Comparison of ENCODE assay signal across 9 mouse cellular contexts in the genomic region with DNA sequence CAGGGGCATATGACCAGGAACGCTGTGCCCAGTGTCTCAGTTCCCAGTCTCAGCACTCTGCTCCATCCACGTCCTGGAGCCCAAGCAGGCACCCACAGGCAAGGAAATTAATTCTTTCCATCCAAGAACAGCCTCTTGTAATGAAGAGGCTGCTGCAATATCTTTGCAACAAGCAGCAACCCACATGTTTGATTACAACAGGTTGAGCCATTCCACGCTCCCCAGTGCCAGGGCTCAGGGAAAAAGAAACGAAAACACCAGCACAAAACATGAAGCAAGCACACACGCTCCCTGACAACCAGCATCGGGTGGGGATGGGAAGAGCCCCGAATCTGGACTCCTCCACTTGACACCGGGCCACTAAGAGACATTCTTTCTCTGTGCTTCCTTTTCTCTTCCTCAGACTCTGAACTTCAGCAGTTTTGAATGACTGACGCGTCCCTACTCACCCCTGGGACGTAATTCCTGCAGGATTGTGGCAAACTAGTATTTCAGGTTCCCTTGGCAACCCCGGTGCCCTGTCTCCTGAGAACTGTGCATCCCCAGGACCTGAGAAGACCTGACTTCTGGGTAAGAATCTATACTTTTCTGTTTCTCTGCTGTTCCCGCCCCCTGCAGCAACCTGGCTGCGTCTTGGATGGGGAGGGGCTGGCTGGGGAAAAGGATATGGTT. TPM values are rescaled to one million over a fixed set of nuclear protein-coding genes. Genes with fewer than 3 reads are reported as not detected.
DNase-seq lines count a peak whose midpoint lies in the region; ATAC-seq and TF ChIP-seq lines count a peak whose summit lies in the region.
"Had no signal": no experiment of that assay in that cellular context is flagged by ENCODE, and none has a peak within 500 bp of the region (broad histone marks: within the 10 kb centered on the region; RNA-seq: fewer than 3 reads in every experiment).

A gene (plus strand): TSS at position 323 of the 672 bp plus-strand sequence.

- 35% methylated on average over 14 of the region's 14 CpGs for WGBS in kidney, postnatal 0 days
- WGBS in hindbrain, embryonic 16.5 days = 38% methylated on average over 14 of the region's 14 CpGs

- TF ChIP-seq POLR2A in brain, embryonic 14.5 days (IDR thresholded peaks at IDR 0.05; ENCODE audit: borderline replicate concordance, extremely low read depth, insufficient read depth, insufficient read length, poor library complexity, severe bottlenecking) = no peak
- peak; percentile 28 for TF ChIP-seq POLR2A in myocyte (IDR thresholded peaks at IDR 0.05; ENCODE audit: insufficient read length, low read depth)

- H3ac ChIP-seq in myocyte (ENCODE audit: control insufficient read depth, insufficient read length) = peak within 1 kb of the TSS; percentile 25

- no peaks in the 10 kb centered on the region for H3K27me3 ChIP-seq in kidney, postnatal 0 days (ENCODE audit: insufficient read depth, low read length)
- H3K27me3 ChIP-seq in hindbrain, embryonic 16.5 days (replicated peaks; ENCODE audit: control insufficient read depth, insufficient read depth, low read length) = no peaks in the 10 kb centered on the region
- H3K27me3 ChIP-seq in myocyte (ENCODE audit: control insufficient read depth, insufficient read depth, insufficient read length) = no peaks in the 10 kb centered on the region
- H3K27me3 ChIP-seq: megakaryocyte, embryonic 14.5 days had no signal

- no peak within 1 kb of the TSS for H3K27ac ChIP-seq in kidney, postnatal 0 days
- H3K27ac ChIP-seq in hindbrain, embryonic 16.5 days (ENCODE audit: low read depth, low read length) = no peak within 1 kb of the TSS

- TF ChIP-seq CTCF in kidney, postnatal 0 days (IDR thresholded peaks at IDR 0.05; ENCODE audit: low read depth) = no peak
- no peak for TF ChIP-seq CTCF in brain, embryonic 14.5 days (IDR thresholded peaks at IDR 0.05; ENCODE audit: borderline replicate concordance, extremely low read depth, insufficient read depth, insufficient read length)

- H3K9me3 ChIP-seq in kidney, postnatal 0 days (replicated peaks; ENCODE audit: low read length) = no peaks in the 10 kb centered on the region
- H3K9me3 ChIP-seq in hindbrain, embryonic 16.5 days (ENCODE audit: control insufficient read depth, low read length) = no peaks in the 10 kb centered on the region

- no peak for ATAC-seq in kidney, postnatal 0 days (replicated peaks; ENCODE audit: low FRiP score, low read depth)
- ATAC-seq in hindbrain, embryonic 16.5 days = no peak

- H3K9ac ChIP-seq in kidney, postnatal 0 days (ENCODE audit: low read depth, low read length) = no peak within 1 kb of the TSS
- H3K9ac ChIP-seq in hindbrain, embryonic 16.5 days (ENCODE audit: low read depth, low read length) = no peak within 1 kb of the TSS

- H3K4me3 ChIP-seq in kidney, postnatal 0 days (replicated peaks; ENCODE audit: low read depth, low read length) = no peak within 1 kb of the TSS
- H3K4me3 ChIP-seq in hindbrain, embryonic 16.5 days (ENCODE audit: low read length) = no peak within 1 kb of the TSS
- peak within 1 kb of the TSS; percentile 54 for H3K4me3 ChIP-seq in myocyte
- H3K4me3 ChIP-seq: megakaryocyte, embryonic 14.5 days had no signal

- no peaks in the 10 kb centered on the region for H3K79me2 ChIP-seq in myocyte (ENCODE audit: control insufficient read depth, insufficient read depth)

- no peak for DNase-seq in kidney, postnatal 0 days (ENCODE audit: low spot score)
- no peak for DNase-seq in kidney, adult 8-10 months
- no peak for DNase-seq in brain, embryonic 14.5 days (ENCODE audit: low read depth)
- no peak for DNase-seq in thymus, postnatal 10 days (ENCODE audit: low spot score in 2 of 2)
- no peak for DNase-seq in lung, postnatal 4 days
- no peak for DNase-seq in gastrocnemius, postnatal 25 days

- peak within 1 kb of the TSS; percentile 8 for H3K4me2 ChIP-seq in kidney, postnatal 0 days (ENCODE audit: low read length)
- H3K4me2 ChIP-seq in hindbrain, embryonic 16.5 days (ENCODE audit: low read length) = 0 out of 2 replicates have a peak within 1 kb of the TSS, but pooled peaks have one; percentile 6
- H3K4me2 ChIP-seq in myocyte (ENCODE audit: low read depth) = peak within 1 kb of the TSS; percentile 85

- no peaks in the 10 kb centered on the region for H3K36me3 ChIP-seq in kidney, postnatal 0 days (ENCODE audit: insufficient read depth, low read length)
- no peaks in the 10 kb centered on the region for H3K36me3 ChIP-seq in hindbrain, embryonic 16.5 days (ENCODE audit: control insufficient read depth, insufficient read depth, low read length)
- no peaks in the 10 kb centered on the region for H3K36me3 ChIP-seq in myocyte (ENCODE audit: control insufficient read depth, insufficient read depth)

- H3K4me1 ChIP-seq in kidney, postnatal 0 days (replicated peaks; ENCODE audit: insufficient read depth, low read length) = no peaks in the 10 kb centered on the region
- no peaks in the 10 kb centered on the region for H3K4me1 ChIP-seq in hindbrain, embryonic 16.5 days (ENCODE audit: control insufficient read depth, insufficient read depth, low read depth, low read length)
- H3K4me1 ChIP-seq: megakaryocyte, embryonic 14.5 days had no signal

TF ChIP-seq in myocyte, 11 proteins besides CTCF, POLR2A, EP300 and RAD21:
- peak; percentile 97 for TF ChIP-seq CEBPB (IDR thresholded peaks at IDR 0.05; ENCODE audit: insufficient read depth, poor library complexity, severe bottlenecking)
- no peak for TF ChIP-seq SRF (IDR thresholded peaks at IDR 0.05; ENCODE audit: control insufficient read depth, insufficient read length, low read depth)
- no peak for TF ChIP-seq REST (IDR thresholded peaks at IDR 0.05; ENCODE audit: insufficient read depth, insufficient read length)
- peak; percentile 20 for TF ChIP-seq MAX (IDR thresholded peaks at IDR 0.05; ENCODE audit: low read depth)

RNA-seq across cellular contexts. Expression of the gene that starts here (rescaled TPM):
- 22.6 and 23.2 TPM in 2 replicates for polyA plus RNA-seq in kidney, postnatal 0 days (2015; fragmentation: Nextera tagmentation; extraction: Ambion mirVana)
- polyA plus RNA-seq in brain, embryonic 14.5 days (2012; rRNA removed) = 19.0 and 31.2 TPM in 2 replicates
- 32.4 and 33.2 TPM in 2 replicates for polyA plus RNA-seq in hindbrain, embryonic 16.5 days (2015; fragmentation: Nextera tagmentation; extraction: Ambion mirVana)
- polyA plus RNA-seq in myocyte (2012; fragmentation: generic; extraction: Trizol) = 10.9 TPM
- total RNA-seq in gastrocnemius, postnatal 25 days (2021) = 1 to 10 TPM; 1.1 to 5.7 TPM

Comparison
In these comparisons a context has a peak if more than half of its experiments do, and no peak if none do; other contexts are left out.
1. H3K4me2 ChIP-seq: peak in every context shown above with its lines; median percentile 85 in myocyte; 8 in kidney, postnatal 0 days; 6 in hindbrain, embryonic 16.5 days.